Mouse (Mus musculus) A20 (cell line): ENCODE results near the gene Tmem233.
A peak's percentile ranks its signal among the peaks of the same experiment; 100 is the strongest.

ENCODE experiments used
- DNase-seq: peaks from one replicate; pipeline ENCODE4 v3.0.0-alpha.2; 2011; ENCODE audit warnings: low read depth, low spot score

The Tmem233 gene

DNA sequence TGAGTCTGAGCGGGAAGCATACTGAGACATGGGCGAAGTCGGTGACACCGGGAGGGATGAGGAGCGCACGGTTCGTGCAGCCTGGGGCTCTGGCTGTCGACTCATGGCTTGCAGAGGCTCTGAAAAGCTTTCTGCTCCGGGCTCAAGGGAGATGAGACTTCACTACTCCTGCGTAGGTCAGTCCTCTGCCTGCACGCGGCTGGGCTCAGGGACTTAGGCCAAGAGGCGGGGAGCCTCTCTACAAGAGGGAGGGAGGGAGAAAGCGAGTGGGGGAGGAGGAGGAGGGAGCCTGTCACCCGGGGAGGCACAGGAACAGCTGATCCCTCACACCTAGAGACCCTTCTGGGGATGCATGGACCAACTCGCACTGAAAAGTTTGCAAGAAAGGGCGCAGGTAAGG is at the start of gene Tmem233:
Tmem233 (minus strand) TSS at position 164 of the 400 bp plus-strand sequence.
- no peak for DNase-seq

GRCm38 (mm10) chr5:116123344-116123743 is 40.3 kb upstream of the Tmem233 start:
- DNase-seq: peak; percentile 1

- peak; percentile 3 for DNase-seq
Observed at GRCm38 (mm10) chr5:116116567-116116966, 33.5 kb upstream of the Tmem233 start.

DNA sequence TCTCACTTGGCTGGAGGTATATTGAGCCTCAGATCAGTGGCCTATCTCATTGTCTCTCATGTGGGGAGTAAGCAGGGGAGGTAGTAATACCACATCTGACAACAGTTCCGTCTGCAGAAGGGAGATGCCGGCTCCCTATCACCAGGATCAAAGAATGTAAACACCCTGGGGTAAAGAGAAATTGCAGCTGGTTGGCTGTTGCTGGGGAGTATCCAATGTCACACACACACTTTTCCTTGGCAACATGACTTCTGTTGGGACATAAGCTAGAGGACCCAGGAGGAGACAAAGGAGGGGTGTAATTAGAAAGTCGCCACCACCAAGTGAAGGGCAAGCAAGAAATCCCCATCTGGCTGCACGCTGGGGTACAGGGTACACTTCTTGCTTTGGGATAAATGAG is 33.1 kb upstream of the Tmem233 start:
- no peak for DNase-seq

GRCm38 (mm10) chr5:116115071-116115834 is 32.2 kb upstream of the Tmem233 start:
- DNase-seq: no peak

- no peak for DNase-seq
Observed at GRCm38 (mm10) chr5:116108651-116109050, 25.6 kb upstream of the Tmem233 start.

DNA sequence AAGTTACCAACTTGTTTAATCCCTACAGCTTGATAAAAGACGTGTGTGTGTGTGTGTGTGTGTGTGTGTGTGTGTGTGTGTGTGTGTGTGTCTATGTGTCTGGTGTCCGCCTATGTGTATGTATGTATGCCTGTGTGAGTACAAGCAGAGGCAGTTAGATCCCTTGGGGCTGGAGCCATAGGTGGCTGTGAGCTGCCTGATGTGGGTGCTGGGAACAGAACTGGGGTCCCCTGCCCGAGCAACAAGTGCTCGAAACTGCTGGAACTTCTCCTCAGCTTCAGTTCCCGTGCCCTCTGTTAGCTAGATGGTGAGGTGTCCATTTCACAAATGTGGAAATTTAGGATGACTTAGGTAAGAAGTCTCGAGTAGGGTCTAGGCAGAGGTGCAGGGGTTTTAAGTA is 1.2 kb upstream of the Tmem233 start:
- no peak for DNase-seq

- DNase-seq: no peak
Observed at GRCm38 (mm10) chr5:116082241-116082900, 673 bp downstream of the Tmem233 start.

GRCm38 (mm10) chr5:116081616-116082015 is 1.4 kb downstream of the Tmem233 start:
- DNase-seq: no peak

- no peak for DNase-seq
Observed at GRCm38 (mm10) chr5:116080736-116081135, 2.3 kb downstream of the Tmem233 start.

- DNase-seq: no peak
Observed at GRCm38 (mm10) chr5:116069618-116070017, 13.4 kb downstream of the Tmem233 start.

GRCm38 (mm10) chr5:116052826-116053225 is 30.2 kb downstream of the Tmem233 start:
- no peak for DNase-seq

DNA sequence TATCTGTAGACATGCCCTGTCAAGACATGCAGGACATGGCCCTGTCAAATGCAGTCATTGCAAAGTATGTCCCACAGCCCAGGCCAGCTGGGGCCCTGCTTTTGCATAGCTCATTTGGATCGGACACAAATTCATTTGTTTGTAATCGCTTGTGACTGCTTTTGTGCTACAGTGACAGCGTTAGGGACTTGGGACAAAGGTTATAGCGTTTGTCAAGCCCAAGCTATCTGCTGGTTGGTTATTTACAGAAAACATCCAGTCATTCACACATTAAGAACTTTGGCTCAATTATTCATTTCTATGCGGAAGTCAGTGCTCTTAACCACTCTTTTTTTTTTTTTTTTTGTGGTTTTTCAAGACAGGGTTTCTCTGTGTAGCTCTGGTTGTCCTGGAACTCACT is 30.9 kb downstream of the Tmem233 start:
- no peak for DNase-seq

- no peak for DNase-seq
Observed at GRCm38 (mm10) chr5:116049821-116050220, 33.2 kb downstream of the Tmem233 start.

DNA sequence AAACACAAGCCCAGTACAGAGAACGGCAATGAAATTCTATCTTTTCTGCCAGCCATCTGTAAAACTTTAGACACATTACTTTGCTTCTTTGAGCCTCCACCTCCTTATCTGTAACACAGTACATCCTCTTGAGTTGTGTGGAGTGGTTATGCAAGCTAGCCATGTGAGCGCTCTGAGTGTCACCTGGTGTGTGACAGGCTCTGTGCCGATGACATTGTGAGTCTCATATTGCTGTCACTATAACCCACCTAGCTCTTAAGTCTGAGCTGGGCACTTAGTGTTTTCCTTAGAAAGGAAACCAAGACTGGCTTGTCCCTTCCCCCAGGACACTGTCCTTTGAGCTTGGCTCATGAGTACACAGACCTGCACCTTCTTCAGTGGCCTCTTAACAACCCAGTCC is 34.7 kb downstream of the Tmem233 start:
- no peak for DNase-seq

- DNase-seq: no peak
Observed at GRCm38 (mm10) chr5:116046246-116046645, 36.8 kb downstream of the Tmem233 start.

DNA sequence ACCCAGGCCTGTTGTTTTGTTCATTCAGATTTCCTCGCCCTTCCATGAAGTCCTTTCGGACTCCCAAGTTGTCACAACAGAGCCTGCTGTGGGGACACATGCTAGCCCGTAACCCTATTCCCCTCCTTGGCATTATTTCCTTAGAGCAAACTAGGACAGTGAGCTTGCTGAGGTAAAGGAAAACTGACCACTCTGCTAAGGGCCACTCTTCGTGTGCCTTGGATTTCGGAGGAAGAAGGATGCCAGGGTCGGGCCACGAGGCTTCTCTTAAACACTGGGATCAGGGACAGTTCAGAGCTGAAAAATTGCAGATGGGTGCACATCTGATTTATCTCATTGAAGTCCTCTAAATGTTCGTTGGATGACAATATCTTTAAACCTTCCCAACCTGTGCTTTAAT is 37.5 kb downstream of the Tmem233 start:
- DNase-seq: no peak

- DNase-seq: no peak
Observed at GRCm38 (mm10) chr5:116042241-116042640, 40.8 kb downstream of the Tmem233 start.

DNA sequence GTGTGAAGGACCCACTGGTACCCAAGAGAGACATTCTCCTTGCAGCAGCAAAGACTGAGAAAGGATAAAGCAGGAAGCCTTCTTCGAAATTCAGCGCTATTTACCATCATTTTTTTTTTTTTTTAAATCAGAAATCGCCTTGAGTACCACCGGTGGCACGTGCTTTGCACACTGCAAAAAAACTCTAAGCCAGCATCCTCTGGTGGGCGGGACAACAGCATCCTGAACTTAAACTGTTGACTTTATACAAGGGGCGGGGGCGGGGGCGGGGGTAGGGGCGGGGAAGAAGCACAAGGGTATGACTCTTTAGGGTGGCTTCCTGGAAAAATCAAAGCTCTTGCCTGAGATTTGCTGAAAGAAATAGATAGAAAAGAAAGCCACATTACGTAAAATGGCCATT is 43.3 kb downstream of the Tmem233 start:
- DNase-seq: no peak

DNA sequence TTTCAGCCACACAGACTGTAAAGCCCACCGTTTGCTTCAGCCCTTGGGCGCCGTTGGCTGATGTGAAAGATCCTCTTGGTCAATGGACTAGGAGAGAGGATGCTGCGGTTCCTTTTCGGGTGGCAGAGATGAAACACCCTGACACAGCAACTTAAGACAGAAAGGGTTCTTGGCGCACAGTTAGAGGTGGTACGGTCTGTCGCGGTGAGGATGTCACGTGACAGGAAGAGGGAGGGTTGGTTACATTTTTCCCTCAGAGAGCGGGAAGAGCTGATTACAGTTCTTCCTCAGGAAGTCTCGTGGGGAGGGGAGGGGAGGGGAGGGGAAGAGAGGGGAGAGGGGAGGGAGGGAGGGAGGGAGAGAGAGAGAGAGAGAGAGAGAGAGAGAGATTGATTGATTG is 45.3 kb downstream of the Tmem233 start:
- DNase-seq: no peak

- no peak for DNase-seq
Observed at GRCm38 (mm10) chr5:116036465-116036864, 46.6 kb downstream of the Tmem233 start.

GRCm38 (mm10) chr5:116031190-116031577 is 51.9 kb downstream of the Tmem233 start:
- peak; percentile 70 for DNase-seq

DNA sequence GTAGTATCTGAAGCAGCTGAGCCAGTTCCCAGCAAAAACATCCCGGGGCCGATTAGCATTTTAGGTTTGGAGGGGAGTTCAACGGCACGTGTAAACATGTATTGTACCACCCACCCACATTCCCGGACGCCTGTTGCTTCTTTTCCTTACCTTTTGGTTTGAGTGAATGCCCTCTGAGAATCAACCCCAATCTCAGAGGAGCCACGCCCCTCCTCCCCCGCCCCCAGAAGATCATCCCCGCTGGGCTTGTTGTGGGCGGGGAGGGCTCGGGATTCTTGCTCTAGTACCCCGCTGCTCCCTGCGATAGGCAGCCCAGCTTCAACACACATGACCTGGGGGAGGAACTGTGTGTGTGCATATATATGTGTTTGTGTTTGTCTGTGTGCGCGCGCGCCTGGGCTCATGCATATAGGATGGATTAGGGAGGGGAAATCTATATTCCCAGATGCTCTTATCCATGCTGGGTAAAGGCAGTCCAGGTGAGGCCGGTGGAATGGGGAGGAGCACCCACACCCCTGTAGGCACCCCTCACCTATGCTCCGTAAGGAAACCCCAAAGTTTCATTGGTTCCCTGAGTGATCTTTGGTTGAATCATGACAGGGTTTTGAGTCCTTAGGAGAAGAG is 52.4 kb downstream of the Tmem233 start:
- DNase-seq: no peak
